Mouse (Mus musculus) megakaryocyte, embryonic 14.5 days (primary cell): Measurements from ENCODE around the gene Leprot. TPM values are rescaled to one million over a fixed set of nuclear protein-coding genes. Genes with fewer than 3 reads are reported as not detected.
A peak's percentile ranks its signal among the peaks of the same experiment; 100 is the strongest.

ENCODE experiments used
- H3K27me3 ChIP-seq: replicated peaks from 2 replicates; pipeline ENCODE3; 2012; ENCODE audit warnings: inconsistent platforms
- H3K36me3 ChIP-seq: replicated peaks from 2 replicates; pipeline ENCODE3; 2012; ENCODE audit warnings: low read length, inconsistent platforms, mixed read lengths
- H3K4me1 ChIP-seq: 2 replicates; pipeline ENCODE4 v1.6.1; 2012; ENCODE audit warnings: inconsistent platforms
- H3K4me3 ChIP-seq: replicated peaks from 2 replicates; pipeline ENCODE3; 2012; ENCODE audit warnings: moderate library complexity, mild to moderate bottlenecking, inconsistent platforms
- H3K9me3 ChIP-seq: 2 replicates; pipeline ENCODE4 v1.6.1; 2012; ENCODE audit warnings: inconsistent platforms
- FLI1 ChIP-seq: IDR thresholded peaks from 2 replicates; pipeline ENCODE4 v1.6.1; 2012; ENCODE audit warnings: low read length, inconsistent platforms, mixed read lengths
- GATA1 ChIP-seq: IDR thresholded peaks from 3 replicates; pipeline ENCODE4 v1.6.1; 2012; ENCODE audit warnings: mixed read lengths, low read length, inconsistent platforms, borderline replicate concordance
- polyA plus RNA-seq: library from polyadenylated mRNA; stranded (reverse); fragments of >175 nt; gene quantifications from 2 replicates; pipeline ENCODE4 v1.2.3, GENCODE M21; 2012; ENCODE audit warnings: low replicate concordance; ENCODE audit not compliant: insufficient read depth

Gene Leprot
- polyA plus RNA-seq, 1 experiment: 4.6 TPM

- no peaks in the 10 kb centered on the region for H3K36me3 ChIP-seq
- peaks cover 4% of the 10 kb centered on the region; the same call in 1 of the 2 replicates for H3K4me1 ChIP-seq
- no peaks in the 10 kb centered on the region for H3K27me3 ChIP-seq
- no peaks in the 10 kb centered on the region for H3K9me3 ChIP-seq
- H3K4me3 ChIP-seq: peak overlapping the region; percentile 80
- TF ChIP-seq GATA1: no peak
- no peak for TF ChIP-seq FLI1
These were observed 38.8 kb downstream of the Leprot start for GRCm38 (mm10) chr4:101686227-101686810.

- no peak overlapping the region for H3K4me3 ChIP-seq
- no peaks in the 10 kb centered on the region for H3K27me3 ChIP-seq
- H3K36me3 ChIP-seq: no peaks in the 10 kb centered on the region
- H3K4me1 ChIP-seq: peaks cover 4% of the 10 kb centered on the region; the same call in 1 of the 2 replicates
- H3K9me3 ChIP-seq: peaks cover 7% of the 10 kb centered on the region; the same call in 1 of the 2 replicates
- TF ChIP-seq FLI1: no peak
These were observed 41.7 kb downstream of the Leprot start for GRCm38 (mm10) chr4:101689241-101689640.

DNA sequence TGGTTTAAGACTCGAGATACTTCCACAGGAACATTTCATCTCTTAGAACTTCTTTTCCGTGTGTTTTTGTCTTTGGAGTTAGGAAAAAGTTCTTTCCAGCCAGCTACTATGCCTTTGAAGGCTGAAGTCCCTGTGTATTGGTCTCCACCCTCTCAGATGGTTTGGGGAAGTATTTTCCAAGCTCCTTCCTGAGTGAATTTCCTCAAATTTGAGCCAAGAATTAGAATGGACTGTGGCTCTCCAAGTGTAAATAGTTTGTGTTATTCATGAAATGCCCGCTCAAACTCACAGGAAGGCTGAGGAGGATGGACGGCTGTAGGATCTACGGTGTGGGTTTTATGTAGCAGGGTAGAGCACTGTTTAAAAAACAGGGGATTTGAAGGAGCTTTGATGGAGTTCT is 42.1 kb downstream of the Leprot start:
- Histone ChIP-seq H3K27me3 (no peaks in the 10 kb centered on the region), H3K36me3 (no peaks in the 10 kb centered on the region), H3K9me3 (peaks cover 7% of the 10 kb centered on the region; the same call in 1 of the 2 replicates), H3K4me3 (no peak overlapping the region), H3K4me1 (peaks cover 4% of the 10 kb centered on the region; the same call in 1 of the 2 replicates)
- TF ChIP-seq GATA1 (no peak), FLI1 (no peak)

- Histone ChIP-seq H3K4me3 (no peak overlapping the region), H3K27me3 (no peaks in the 10 kb centered on the region), H3K36me3 (no peaks in the 10 kb centered on the region), H3K9me3 (peaks cover 10% of the 10 kb centered on the region; the same call in 1 of the 2 replicates), H3K4me1 (no peaks in the 10 kb centered on the region)
- TF ChIP-seq FLI1: no peak
- TF ChIP-seq GATA1: no peak
These were observed 45.4 kb downstream of the Leprot start for GRCm38 (mm10) chr4:101692892-101693291.

DNA sequence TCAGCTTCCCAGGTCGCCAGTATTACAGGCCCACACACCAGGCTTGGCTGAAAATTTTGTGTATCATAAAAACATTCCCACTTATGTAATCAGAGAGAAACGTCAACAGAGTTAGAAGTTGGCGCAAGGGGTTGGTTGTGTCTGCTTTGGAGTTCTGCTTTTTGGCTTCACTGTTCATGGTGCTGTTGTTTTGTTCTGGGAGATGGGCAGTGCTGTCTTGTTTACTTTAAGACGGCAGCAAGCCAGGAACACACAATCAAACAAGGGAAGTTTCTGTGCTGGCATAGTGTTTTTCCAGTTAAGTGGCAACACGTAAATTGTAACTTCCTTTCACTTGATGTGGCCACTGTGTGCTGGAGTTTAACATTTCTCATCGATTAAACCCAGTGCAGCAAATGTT is 47.0 kb downstream of the Leprot start:
- Histone ChIP-seq H3K9me3 (peaks cover 12% of the 10 kb centered on the region; the same call in 1 of the 2 replicates), H3K36me3 (no peaks in the 10 kb centered on the region), H3K27me3 (no peaks in the 10 kb centered on the region), H3K4me1 (no peaks in the 10 kb centered on the region), H3K4me3 (no peak overlapping the region)
- TF ChIP-seq GATA1 (no peak), FLI1 (no peak)

DNA sequence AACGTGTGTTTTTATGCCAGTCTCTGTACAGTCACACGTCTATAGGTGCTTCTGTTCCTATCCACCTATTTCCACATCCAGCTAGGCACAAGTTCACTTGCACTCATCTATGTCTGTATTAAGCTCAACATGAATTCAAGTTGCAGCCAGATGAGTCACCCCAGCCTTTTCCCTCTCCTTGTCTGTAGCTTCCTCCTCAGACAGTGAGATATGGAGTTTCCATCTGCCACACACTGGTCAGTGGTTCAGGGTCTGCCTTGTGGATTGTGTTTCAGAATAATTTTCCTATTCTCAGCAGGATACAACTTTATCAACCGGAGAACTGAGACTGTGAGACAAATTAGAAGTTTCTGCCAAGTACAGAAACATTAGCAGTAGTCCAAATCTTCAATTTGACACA is 49.7 kb downstream of the Leprot start:
- H3K4me3 ChIP-seq: no peak overlapping the region
- no peaks in the 10 kb centered on the region for H3K4me1 ChIP-seq
- no peaks in the 10 kb centered on the region for H3K36me3 ChIP-seq
- H3K9me3 ChIP-seq: peaks cover 12% of the 10 kb centered on the region; the same call in 1 of the 2 replicates
- H3K27me3 ChIP-seq: no peaks in the 10 kb centered on the region
- TF ChIP-seq FLI1 (no peak), GATA1 (no peak)

GRCm38 (mm10) chr4:101699423-101699822 is 51.9 kb downstream of the Leprot start:
- no peaks in the 10 kb centered on the region for H3K27me3 ChIP-seq
- peaks cover 5% of the 10 kb centered on the region; the same call in 1 of the 2 replicates for H3K9me3 ChIP-seq
- no peaks in the 10 kb centered on the region for H3K4me1 ChIP-seq
- TF ChIP-seq GATA1 (no peak), FLI1 (no peak)
- no peaks in the 10 kb centered on the region for H3K36me3 ChIP-seq
- no peak overlapping the region for H3K4me3 ChIP-seq

- Histone ChIP-seq H3K36me3 (no peaks in the 10 kb centered on the region), H3K9me3 (peaks cover 5% of the 10 kb centered on the region; the same call in 1 of the 2 replicates), H3K4me1 (no peaks in the 10 kb centered on the region), H3K4me3 (no peak overlapping the region), H3K27me3 (no peaks in the 10 kb centered on the region)
- TF ChIP-seq FLI1 (no peak), GATA1 (no peak)
These were observed 53.5 kb downstream of the Leprot start for GRCm38 (mm10) chr4:101700892-101701640.

DNA sequence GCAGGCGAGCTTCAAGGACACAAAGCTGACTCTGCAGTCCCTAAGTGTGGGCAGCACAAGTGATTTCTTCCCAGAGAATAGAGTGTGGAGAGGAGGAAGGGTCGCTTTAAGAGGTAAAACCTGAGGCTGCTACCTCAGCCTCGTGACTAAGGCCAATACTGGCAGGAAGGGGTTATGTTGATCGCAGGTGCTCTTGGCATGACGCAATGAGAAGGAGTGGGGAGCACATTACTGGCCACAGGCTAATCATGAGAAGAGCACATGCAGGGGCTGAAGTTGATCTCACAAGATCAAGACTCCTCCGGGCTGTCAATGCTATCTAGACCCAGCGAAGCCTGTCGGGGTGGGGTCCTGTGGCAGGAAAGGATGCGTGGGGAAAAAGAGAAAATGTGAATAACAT is 57.8 kb downstream of the Leprot start:
- TF ChIP-seq GATA1: no peak
- no peak for TF ChIP-seq FLI1
- H3K36me3 ChIP-seq: no peaks in the 10 kb centered on the region

GRCm38 (mm10) chr4:101707234-101707633 is 59.7 kb downstream of the Leprot start:
- Histone ChIP-seq H3K4me1 (no peaks in the 10 kb centered on the region), H3K9me3 (no peaks in the 10 kb centered on the region), H3K27me3 (no peaks in the 10 kb centered on the region), H3K4me3 (no peak overlapping the region), H3K36me3 (no peaks in the 10 kb centered on the region)
- TF ChIP-seq GATA1: no peak
- no peak for TF ChIP-seq FLI1

More for the DNA sequence above, 57.8 kb downstream of the Leprot start:
- Histone ChIP-seq H3K4me3 (no peak overlapping the region), H3K9me3 (no peaks in the 10 kb centered on the region; the same call in 1 of the 2 replicates), H3K4me1 (no peaks in the 10 kb centered on the region), H3K27me3 (no peaks in the 10 kb centered on the region)
